Mouse (Mus musculus) heart, postnatal 0 days (tissue): ENCODE results near the gene Cep112.

Experiments used
- CTCF ChIP-seq: IDR thresholded peaks from 2 replicates; pipeline ENCODE4 v1.5.1; 2016; ENCODE audit warnings: antibody characterized with exemption, control low read depth, low read depth
- EP300 ChIP-seq: IDR thresholded peaks from 2 replicates; pipeline ENCODE4 v1.6.1; 2016; ENCODE audit warnings: antibody characterized with exemption, low read depth

- TF ChIP-seq CTCF (no peak), EP300 (no peak)
Measured at GRCm38 (mm10) chr11:108902303-108902702, 477.3 kb downstream of the Cep112 start.
